Mouse (Mus musculus): Measurements from ENCODE around the gene Cd2bp2. TPM values are rescaled to one million over a fixed set of nuclear protein-coding genes. Genes with fewer than 3 reads are reported as not detected.
"Not testable (repeated sequence)": the region's sequence is repeated elsewhere in the genome, so short reads cannot be mapped to it uniquely, and the experiment has no call there.

The Cd2bp2 gene
- polyA plus RNA-seq, 1 experiment from 2014 or later: 44.4 TPM

DNA sequence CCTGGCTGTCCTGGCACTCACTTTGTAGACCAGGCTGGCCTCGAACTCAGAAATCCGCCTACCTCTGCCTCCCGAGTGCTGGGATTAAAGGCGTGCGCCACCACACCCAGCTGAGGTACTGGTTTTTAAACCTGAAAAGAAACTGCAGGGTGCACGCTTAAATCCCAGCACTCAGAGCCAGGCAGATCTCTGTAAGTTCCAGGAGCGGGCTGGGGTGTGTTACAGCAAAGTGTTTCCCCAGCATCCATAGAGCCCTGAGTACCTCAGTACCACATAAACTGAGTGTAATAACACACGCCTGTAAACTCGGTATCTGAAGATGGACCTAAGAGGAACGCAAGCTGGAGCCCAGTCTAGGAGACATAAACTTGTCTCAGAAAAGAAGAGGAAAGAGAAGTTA is 8.5 kb downstream of the Cd2bp2 start:
- Histone ChIP-seq H3K4me2 (ENCODE audit: low read length) (no peak overlapping the region), H3K9me3 (ENCODE audit: control insufficient read depth, low read length) (no peaks in the 10 kb centered on the region), H3K4me3 (ENCODE audit: low read depth, low read length) (no peak overlapping the region), H3K36me3 (ENCODE audit: control insufficient read depth, insufficient read depth, low read length) (peaks cover 13% of the 10 kb centered on the region), H3K4me1 (replicated peaks; ENCODE audit: control insufficient read depth, insufficient read depth, low read length) (no peaks in the 10 kb centered on the region), H3K27me3 (replicated peaks; ENCODE audit: control insufficient read depth, insufficient read depth, low read length) (no peaks in the 10 kb centered on the region), H3K9ac (ENCODE audit: low read length) (no peak overlapping the region), H3K27ac (ENCODE audit: low read depth) (no peak overlapping the region)
- DNase-seq (ENCODE audit: low spot score): no peak
- 65% methylated on average over 9 of the region's 10 CpGs for WGBS
- no peak for ATAC-seq (replicated peaks; ENCODE audit: low FRiP score, low TSS enrichment, low read depth)

DNA sequence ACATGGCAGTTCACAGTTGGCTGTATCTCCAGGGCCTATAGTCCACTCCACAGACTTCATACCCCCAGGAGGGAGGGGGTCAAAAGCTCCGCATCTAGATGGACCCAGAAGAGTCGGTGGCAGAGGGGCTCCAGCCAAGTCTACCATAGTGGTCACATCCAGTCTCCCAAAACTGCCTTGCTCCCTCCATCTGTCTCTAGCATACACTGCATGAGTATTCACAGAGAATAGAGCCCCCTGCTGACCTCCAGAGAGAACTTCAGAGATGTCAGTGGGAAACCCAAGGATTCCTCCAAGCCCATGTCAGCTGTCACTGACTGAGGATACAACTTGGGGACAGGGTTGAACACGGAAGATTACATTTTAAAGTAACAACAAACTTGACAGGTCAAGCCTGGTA is 10.2 kb downstream of the Cd2bp2 start:
- H3K4me2 ChIP-seq (ENCODE audit: low read length): no peak overlapping the region
- H3K36me3 ChIP-seq (ENCODE audit: control insufficient read depth, insufficient read depth, low read length): no peaks in the 10 kb centered on the region
- DNase-seq (ENCODE audit: low spot score) (no peak), ATAC-seq (replicated peaks; ENCODE audit: low FRiP score, low TSS enrichment, low read depth) (0 out of 2 replicates have a peak, but pooled peaks have one; percentile 22)
- no peaks in the 10 kb centered on the region for H3K9me3 ChIP-seq (ENCODE audit: control insufficient read depth, low read length)
- H3K4me1 ChIP-seq (replicated peaks; ENCODE audit: control insufficient read depth, insufficient read depth, low read length): no peaks in the 10 kb centered on the region
- 56% methylated on average over 3 of the region's 3 CpGs for WGBS
- H3K27me3 ChIP-seq (replicated peaks; ENCODE audit: control insufficient read depth, insufficient read depth, low read length): no peaks in the 10 kb centered on the region
- H3K27ac ChIP-seq (ENCODE audit: low read depth): no peak overlapping the region
- no peak overlapping the region for H3K9ac ChIP-seq (ENCODE audit: low read length)
- no peak overlapping the region for H3K4me3 ChIP-seq (ENCODE audit: low read depth, low read length)

DNA sequence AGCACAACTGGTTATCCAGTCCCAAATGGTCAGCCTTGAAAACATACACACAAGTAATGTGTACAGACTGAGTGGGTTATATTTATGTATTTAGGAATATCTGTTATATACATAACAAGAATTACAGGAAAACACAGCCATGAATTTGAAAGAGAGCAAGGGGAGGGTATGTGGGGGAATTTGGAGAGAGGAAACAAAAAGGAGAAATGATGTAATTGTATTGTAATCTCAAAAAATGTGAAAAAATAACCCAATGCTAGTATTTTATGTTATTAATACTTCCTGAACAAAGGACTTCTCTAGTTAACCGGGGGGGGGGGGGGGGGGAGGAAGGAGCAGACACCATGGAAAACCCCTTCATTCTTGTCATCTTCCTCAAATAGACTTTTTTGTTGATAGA is 11.1 kb downstream of the Cd2bp2 start:
- Histone ChIP-seq H3K4me1 (replicated peaks; ENCODE audit: control insufficient read depth, insufficient read depth, low read length) (no peaks in the 10 kb centered on the region), H3K4me2 (ENCODE audit: low read length) (no peak overlapping the region), H3K9ac (ENCODE audit: low read length) (no peak overlapping the region), H3K27me3 (replicated peaks; ENCODE audit: control insufficient read depth, insufficient read depth, low read length) (no peaks in the 10 kb centered on the region), H3K36me3 (ENCODE audit: control insufficient read depth, insufficient read depth, low read length) (no peaks in the 10 kb centered on the region), H3K4me3 (ENCODE audit: low read depth, low read length) (no peak overlapping the region), H3K27ac (ENCODE audit: low read depth) (no peak overlapping the region), H3K9me3 (ENCODE audit: control insufficient read depth, low read length) (no peaks in the 10 kb centered on the region)
- DNase-seq (ENCODE audit: low spot score) (no peak), ATAC-seq (replicated peaks; ENCODE audit: low FRiP score, low TSS enrichment, low read depth) (no peak)
- no CpG with 5 or more reads among the region's 1 CpGs for WGBS

DNA sequence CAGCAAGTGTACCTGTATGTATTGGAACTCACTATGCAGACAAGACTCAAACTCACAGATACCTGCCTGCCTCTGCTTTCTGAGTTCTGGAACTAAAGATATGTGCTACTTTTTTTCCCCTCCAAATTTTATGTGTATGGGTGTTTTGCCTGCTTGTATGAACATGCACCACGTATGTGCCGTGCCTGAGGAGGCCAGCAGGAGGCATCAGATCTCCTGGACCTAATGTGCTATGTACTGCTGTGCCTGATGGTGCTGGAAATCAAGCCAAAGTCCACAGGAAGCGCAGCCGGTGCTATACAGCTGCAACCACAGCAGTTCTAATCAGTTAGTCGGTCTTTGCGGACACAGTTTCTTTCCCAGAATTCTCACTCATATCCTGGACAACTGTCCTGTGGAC is 12.0 kb downstream of the Cd2bp2 start:
- Histone ChIP-seq H3K4me2 (ENCODE audit: low read length) (no peak overlapping the region), H3K27me3 (replicated peaks; ENCODE audit: control insufficient read depth, insufficient read depth, low read length) (no peaks in the 10 kb centered on the region), H3K9ac (ENCODE audit: low read length) (no peak overlapping the region), H3K9me3 (ENCODE audit: control insufficient read depth, low read length) (no peaks in the 10 kb centered on the region), H3K36me3 (ENCODE audit: control insufficient read depth, insufficient read depth, low read length) (no peaks in the 10 kb centered on the region), H3K4me3 (ENCODE audit: low read depth, low read length) (no peak overlapping the region), H3K4me1 (replicated peaks; ENCODE audit: control insufficient read depth, insufficient read depth, low read length) (no peaks in the 10 kb centered on the region), H3K27ac (ENCODE audit: low read depth) (no peak overlapping the region)
- ATAC-seq (replicated peaks; ENCODE audit: low FRiP score, low TSS enrichment, low read depth) (no peak), DNase-seq (ENCODE audit: low spot score) (no peak)
- WGBS: 78% methylated on average over 6 of the region's 6 CpGs

DNA sequence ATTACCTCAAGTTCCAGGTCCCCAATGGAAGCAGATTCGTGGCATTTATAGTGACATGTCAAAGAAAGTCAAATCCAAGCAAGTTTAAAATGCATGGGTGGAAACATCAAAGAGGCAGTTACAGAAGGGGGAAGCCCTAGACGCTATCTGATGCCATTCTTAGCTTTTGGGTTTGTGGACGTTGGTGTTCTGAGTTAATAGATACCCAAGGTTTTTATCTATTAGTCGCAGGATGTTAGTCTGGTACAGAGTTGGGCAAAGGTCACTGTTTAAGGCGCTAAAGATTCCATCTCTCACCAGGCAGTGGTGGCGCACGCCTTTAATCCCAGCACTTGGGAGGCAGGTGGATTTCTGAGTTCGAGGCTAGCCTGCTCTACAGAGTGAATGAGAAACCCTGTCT is 12.5 kb downstream of the Cd2bp2 start:
- no peaks in the 10 kb centered on the region for H3K36me3 ChIP-seq (ENCODE audit: control insufficient read depth, insufficient read depth, low read length)
- no peak overlapping the region for H3K27ac ChIP-seq (ENCODE audit: low read depth)
- no peaks in the 10 kb centered on the region for H3K4me1 ChIP-seq (replicated peaks; ENCODE audit: control insufficient read depth, insufficient read depth, low read length)
- no peak overlapping the region for H3K4me3 ChIP-seq (ENCODE audit: low read depth, low read length)
- 69% methylated on average over 8 of the region's 8 CpGs for WGBS
- H3K9ac ChIP-seq (ENCODE audit: low read length): no peak overlapping the region
- H3K9me3 ChIP-seq (ENCODE audit: control insufficient read depth, low read length): no peaks in the 10 kb centered on the region
- no peak overlapping the region for H3K4me2 ChIP-seq (ENCODE audit: low read length)
- DNase-seq (ENCODE audit: low spot score) (no peak), ATAC-seq (replicated peaks; ENCODE audit: low FRiP score, low TSS enrichment, low read depth) (no peak)
- H3K27me3 ChIP-seq (replicated peaks; ENCODE audit: control insufficient read depth, insufficient read depth, low read length): no peaks in the 10 kb centered on the region

DNA sequence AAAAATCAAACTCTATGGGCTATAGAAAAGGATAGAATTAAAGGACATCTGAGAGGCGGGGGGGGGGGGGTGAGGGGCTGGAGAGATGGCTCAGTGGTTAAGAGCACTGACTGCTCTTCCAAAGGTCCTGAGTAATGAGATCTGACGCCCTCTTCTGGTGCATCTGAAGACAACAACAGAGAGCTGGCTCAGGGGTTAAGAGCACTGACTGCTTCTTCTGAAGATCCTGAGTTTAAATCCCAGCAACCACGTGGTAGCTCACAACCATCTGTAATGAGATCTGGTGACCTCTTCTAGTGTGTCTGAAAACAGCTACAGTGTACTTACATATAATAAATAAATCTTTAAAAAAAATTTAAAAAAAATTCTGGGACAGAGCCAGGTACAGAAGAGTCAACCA is 14.1 kb downstream of the Cd2bp2 start:
- not testable (repeated sequence) for H3K27me3 ChIP-seq (replicated peaks; ENCODE audit: control insufficient read depth, insufficient read depth, low read length); H3K4me3 ChIP-seq (ENCODE audit: low read depth, low read length); H3K36me3 ChIP-seq (ENCODE audit: control insufficient read depth, insufficient read depth, low read length); H3K4me2 ChIP-seq (ENCODE audit: low read length); DNase-seq (ENCODE audit: low spot score); H3K9me3 ChIP-seq (ENCODE audit: control insufficient read depth, low read length); ATAC-seq (replicated peaks; ENCODE audit: low FRiP score, low TSS enrichment, low read depth); H3K9ac ChIP-seq (ENCODE audit: low read length); H3K27ac ChIP-seq (ENCODE audit: low read depth); H3K4me1 ChIP-seq (replicated peaks; ENCODE audit: control insufficient read depth, insufficient read depth, low read length)
- WGBS: 34% methylated on average over 3 of the region's 3 CpGs

DNA sequence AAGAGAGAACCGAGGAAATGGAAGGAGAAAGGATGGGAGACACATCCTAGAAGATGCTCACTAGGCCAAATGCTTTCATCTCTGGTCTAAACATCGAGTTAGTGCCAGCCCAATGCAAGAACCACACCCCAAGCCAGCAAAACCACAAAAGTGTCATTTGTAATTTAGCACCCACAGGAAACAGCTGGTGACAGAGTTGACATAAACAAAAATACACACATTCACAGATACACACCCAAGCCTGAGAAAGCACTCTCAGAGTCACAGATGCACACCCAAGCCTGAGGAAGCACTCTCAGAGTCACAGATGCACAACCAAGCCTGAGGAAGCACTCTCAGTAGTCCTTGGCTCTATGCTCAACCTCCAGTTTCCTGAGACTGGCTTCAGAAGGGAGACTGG is 15.1 kb downstream of the Cd2bp2 start:
- Histone ChIP-seq H3K4me3 (ENCODE audit: low read depth, low read length) (no peak overlapping the region), H3K27ac (ENCODE audit: low read depth) (no peak overlapping the region), H3K36me3 (ENCODE audit: control insufficient read depth, insufficient read depth, low read length) (no peaks in the 10 kb centered on the region), H3K4me1 (replicated peaks; ENCODE audit: control insufficient read depth, insufficient read depth, low read length) (no peaks in the 10 kb centered on the region), H3K4me2 (ENCODE audit: low read length) (no peak overlapping the region), H3K9ac (ENCODE audit: low read length) (no peak overlapping the region), H3K27me3 (replicated peaks; ENCODE audit: control insufficient read depth, insufficient read depth, low read length) (no peaks in the 10 kb centered on the region), H3K9me3 (ENCODE audit: control insufficient read depth, low read length) (no peaks in the 10 kb centered on the region)
- no peak for DNase-seq (ENCODE audit: low spot score)
- 74% methylated on average over 2 of the region's 2 CpGs for WGBS
- no peak for ATAC-seq (replicated peaks; ENCODE audit: low FRiP score, low TSS enrichment, low read depth)

DNA sequence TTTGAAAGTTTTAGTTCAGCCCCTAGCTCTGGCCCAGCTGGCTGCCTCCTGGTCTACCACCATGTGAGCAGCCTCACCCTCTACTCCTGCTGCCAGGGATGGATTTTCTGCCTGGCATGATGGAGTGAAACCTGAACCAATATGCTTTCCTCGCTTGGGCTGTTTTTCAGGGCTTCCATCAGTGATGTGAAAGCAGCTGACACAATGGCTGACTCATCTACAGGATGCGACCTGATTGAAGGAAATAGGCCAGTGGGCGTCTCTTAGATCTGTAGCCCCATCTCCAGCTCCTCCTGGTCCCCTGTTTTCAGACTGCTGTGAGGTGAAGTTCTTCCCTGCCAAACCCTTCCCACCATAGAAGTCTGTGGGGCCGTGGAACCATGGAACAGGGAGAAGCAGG is 18.9 kb downstream of the Cd2bp2 start:
- no peak overlapping the region for H3K27ac ChIP-seq (ENCODE audit: low read depth)
- no peaks in the 10 kb centered on the region for H3K4me1 ChIP-seq (replicated peaks; ENCODE audit: control insufficient read depth, insufficient read depth, low read length)
- no peak overlapping the region for H3K4me3 ChIP-seq (ENCODE audit: low read depth, low read length)
- no peak for DNase-seq (ENCODE audit: low spot score)
- H3K27me3 ChIP-seq (replicated peaks; ENCODE audit: control insufficient read depth, insufficient read depth, low read length): no peaks in the 10 kb centered on the region
- no peak overlapping the region for H3K4me2 ChIP-seq (ENCODE audit: low read length)
- WGBS: 77% methylated on average over 4 of the region's 4 CpGs
- ATAC-seq (replicated peaks; ENCODE audit: low FRiP score, low TSS enrichment, low read depth): no peak
- no peaks in the 10 kb centered on the region; the same call in 1 of the 2 replicates for H3K9me3 ChIP-seq (ENCODE audit: control insufficient read depth, low read length)
- H3K9ac ChIP-seq (ENCODE audit: low read length): no peak overlapping the region
- H3K36me3 ChIP-seq (ENCODE audit: control insufficient read depth, insufficient read depth, low read length): no peaks in the 10 kb centered on the region

DNA sequence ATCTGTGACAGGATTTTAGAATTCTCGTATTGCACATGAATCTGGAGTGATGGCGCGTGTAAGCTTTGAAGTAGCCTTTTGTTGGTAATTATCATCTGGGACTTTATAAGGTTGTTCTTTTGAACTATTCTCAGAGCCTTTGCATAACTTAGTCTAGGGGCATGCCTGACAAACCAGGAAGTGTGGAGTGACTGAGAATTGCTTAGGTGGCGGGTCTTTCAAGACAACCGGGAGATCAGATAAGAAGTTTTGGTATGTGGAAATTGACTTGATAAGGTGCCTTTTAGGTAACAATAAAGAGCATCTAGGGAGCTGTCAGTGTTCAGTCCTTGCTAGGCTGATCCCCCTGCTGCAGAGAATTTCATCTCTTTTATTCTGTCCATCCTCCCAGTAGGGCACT is 29.3 kb downstream of the Cd2bp2 start:
- Histone ChIP-seq H3K9me3 (ENCODE audit: control insufficient read depth, low read length) (no peaks in the 10 kb centered on the region), H3K4me1 (replicated peaks; ENCODE audit: control insufficient read depth, insufficient read depth, low read length) (no peaks in the 10 kb centered on the region), H3K27ac (ENCODE audit: low read depth) (no peak overlapping the region), H3K9ac (ENCODE audit: low read length) (no peak overlapping the region), H3K36me3 (ENCODE audit: control insufficient read depth, insufficient read depth, low read length) (no peaks in the 10 kb centered on the region), H3K4me3 (ENCODE audit: low read depth, low read length) (no peak overlapping the region), H3K4me2 (ENCODE audit: low read length) (no peak overlapping the region), H3K27me3 (replicated peaks; ENCODE audit: control insufficient read depth, insufficient read depth, low read length) (no peaks in the 10 kb centered on the region)
- DNase-seq (ENCODE audit: low spot score) (no peak), ATAC-seq (replicated peaks; ENCODE audit: low FRiP score, low TSS enrichment, low read depth) (no peak)
- WGBS: 83% methylated on average over 5 of the region's 5 CpGs
